Mouse (Mus musculus) bone marrow, adult 2 months (tissue): ENCODE measurements around the gene Itga6.

ENCODE experiments used
- CTCF ChIP-seq: fragments of 200-500 bp; IDR thresholded peaks from 2 replicates; pipeline ENCODE4 v1.5.1; 2011; ENCODE audit warnings: low read length, control low read depth; ENCODE audit not compliant: control insufficient read depth, insufficient read depth
- POLR2A ChIP-seq: fragments of 200-500 bp; IDR thresholded peaks from 2 replicates; pipeline ENCODE4 v1.6.1; 2011; ENCODE audit warnings: low read depth, mild to moderate bottlenecking, control low read depth, low read length, borderline replicate concordance; ENCODE audit not compliant: control insufficient read depth

- TF ChIP-seq POLR2A: no peak
- no peak for TF ChIP-seq CTCF
These were observed 122.1 kb downstream of the Itga6 start for GRCm38 (mm10) chr2:71867480-71867879.
